Comparison of ENCODE assay signal across 7 mouse cellular contexts in genomic region chr16:38346529-38347325, GRCm38 (mm10). TPM values are rescaled to one million over a fixed set of nuclear protein-coding genes. Genes with fewer than 3 reads are reported as not detected.
A peak's percentile ranks its signal among the peaks of the same experiment; 100 is the strongest.
DNase-seq lines count a peak whose midpoint lies in the region; ATAC-seq lines count a peak whose summit lies in the region.

TSS of gene Cox17 (plus strand) at chr16:38346991.
TSS of gene Gm21987 (plus strand) at chr16:38347040.

- ATAC-seq in embryonic facial prominence, embryonic 11.5 days (replicated peaks; ENCODE audit: insufficient number of reproducible peaks, low FRiP score, low TSS enrichment, low read depth): peak; percentile 94
- peak; percentile 96 for ATAC-seq in granulocyte monocyte progenitor cell, adult 5-6 weeks (replicated peaks; ENCODE audit: poor library complexity, severe bottlenecking)
- peak; percentile 98 for ATAC-seq in midbrain, embryonic 13.5 days

- no peaks in the 10 kb centered on the region; the same call in 1 of the 2 replicates for H3K36me3 ChIP-seq in embryonic facial prominence, embryonic 11.5 days (replicated peaks; ENCODE audit: control insufficient read depth, insufficient read depth, low read depth, low read length)
- peaks cover 26% of the 10 kb centered on the region for H3K36me3 ChIP-seq in limb, embryonic 10.5 days
- peaks cover 18% of the 10 kb centered on the region for H3K36me3 ChIP-seq in midbrain, embryonic 13.5 days

- no peaks in the 10 kb centered on the region for H3K27me3 ChIP-seq in embryonic facial prominence, embryonic 11.5 days (ENCODE audit: control insufficient read depth, insufficient read depth, low read length)
- no peaks in the 10 kb centered on the region for H3K27me3 ChIP-seq in limb, embryonic 10.5 days (ENCODE audit: low read depth, poor library complexity, severe bottlenecking)
- no peaks in the 10 kb centered on the region for H3K27me3 ChIP-seq in midbrain, embryonic 13.5 days

- 0 out of 2 replicates have a peak, but pooled peaks cover 2% of the 10 kb centered on the region for H3K4me1 ChIP-seq in embryonic facial prominence, embryonic 11.5 days (ENCODE audit: control insufficient read depth, insufficient read depth, low read length)
- peaks cover 17% of the 10 kb centered on the region for H3K4me1 ChIP-seq in limb, embryonic 10.5 days
- peaks cover 14% of the 10 kb centered on the region for H3K4me1 ChIP-seq in midbrain, embryonic 13.5 days (replicated peaks)

- peak within 1 kb of the TSS; percentile 41 for H3K4me2 ChIP-seq in embryonic facial prominence, embryonic 11.5 days (ENCODE audit: low read depth, low read length)
- H3K4me2 ChIP-seq in midbrain, embryonic 13.5 days (replicated peaks): peak within 1 kb of the TSS; percentile 78

- peak within 1 kb of the TSS; percentile 66 for H3K4me3 ChIP-seq in embryonic facial prominence, embryonic 11.5 days (ENCODE audit: low read depth, low read length)
- H3K4me3 ChIP-seq in limb, embryonic 10.5 days: peak within 1 kb of the TSS; percentile 93
- H3K4me3 ChIP-seq in midbrain, embryonic 13.5 days (replicated peaks): peak within 1 kb of the TSS; percentile 93

- WGBS in embryonic facial prominence, embryonic 11.5 days: 3% methylated on average over 35 of the region's 35 CpGs
- WGBS in limb, embryonic 10.5 days: 2% methylated on average over 35 of the region's 35 CpGs
- 3% methylated on average over 35 of the region's 35 CpGs for WGBS in midbrain, embryonic 13.5 days

- peak within 1 kb of the TSS; percentile 23 for H3K27ac ChIP-seq in embryonic facial prominence, embryonic 11.5 days (replicated peaks; ENCODE audit: low read depth, low read length)
- peak within 1 kb of the TSS; percentile 92 for H3K27ac ChIP-seq in limb, embryonic 10.5 days
- H3K27ac ChIP-seq in midbrain, embryonic 13.5 days: peak within 1 kb of the TSS; percentile 84

- peak; percentile 96 for DNase-seq in adrenal gland, postnatal 14 days
- DNase-seq in embryonic facial prominence, embryonic 11.5 days (ENCODE audit: low spot score): peak; percentile 96
- peak; percentile 96 for DNase-seq in kidney, adult 11 months
- DNase-seq in limb, embryonic 10.5 days (ENCODE audit: low spot score): peak; percentile 91
- peak; percentile 84 for DNase-seq in spleen, adult 12 weeks (ENCODE audit: low spot score)

- H3K9ac ChIP-seq in embryonic facial prominence, embryonic 11.5 days (replicated peaks; ENCODE audit: low read length): peak within 1 kb of the TSS; percentile 75
- peak within 1 kb of the TSS; percentile 90 for H3K9ac ChIP-seq in midbrain, embryonic 13.5 days (replicated peaks)

- no peaks in the 10 kb centered on the region for H3K9me3 ChIP-seq in embryonic facial prominence, embryonic 11.5 days (replicated peaks; ENCODE audit: control insufficient read depth, low read length)
- H3K9me3 ChIP-seq in limb, embryonic 10.5 days (replicated peaks): no peaks in the 10 kb centered on the region
- H3K9me3 ChIP-seq in midbrain, embryonic 13.5 days: no peaks in the 10 kb centered on the region

RNA-seq across cellular contexts. Expression of gene Cox17, which starts in this region (rescaled TPM):
- 474 and 521 TPM in 2 replicates for total RNA-seq in adrenal gland, postnatal 14 days (2021)
- 107 and 108 TPM in 2 replicates for polyA plus RNA-seq in embryonic facial prominence, embryonic 11.5 days (2014; fragmentation: Nextera tagmentation; extraction: Ambion mirVana)
- 124 and 168 TPM in 2 replicates for total RNA-seq in granulocyte monocyte progenitor cell, adult 5-6 weeks (2014; fragmentation: Nextera tagmentation)
- total RNA-seq in granulocyte monocyte progenitor cell, adult 5-6 weeks (2017): 185 and 260 TPM in 2 replicates
- polyA plus RNA-seq in limb, embryonic 10.5 days (2016; fragmentation: Nextera tagmentation; extraction: Ambion mirVana): 119 and 132 TPM in 2 replicates
- 105 and 108 TPM in 2 replicates for polyA plus RNA-seq in midbrain, embryonic 13.5 days (2015; fragmentation: Nextera tagmentation; extraction: Ambion mirVana)

RNA-seq across cellular contexts. Expression of gene Gm21987, which starts in this region (rescaled TPM):
- not detected in 2 replicates for total RNA-seq in adrenal gland, postnatal 14 days (2021)
- polyA plus RNA-seq in embryonic facial prominence, embryonic 11.5 days (2014; fragmentation: Nextera tagmentation; extraction: Ambion mirVana): 0.69 TPM in 1 of 2 replicates, not detected in the other
- total RNA-seq in granulocyte monocyte progenitor cell, adult 5-6 weeks (2014; fragmentation: Nextera tagmentation): not detected in 2 replicates
- not detected in 2 replicates for total RNA-seq in granulocyte monocyte progenitor cell, adult 5-6 weeks (2017)
- polyA plus RNA-seq in limb, embryonic 10.5 days (2016; fragmentation: Nextera tagmentation; extraction: Ambion mirVana): not detected in 2 replicates
- not detected in 2 replicates for polyA plus RNA-seq in midbrain, embryonic 13.5 days (2015; fragmentation: Nextera tagmentation; extraction: Ambion mirVana)

Comparison
In these comparisons a context has a peak if more than half of its experiments do, and no peak if none do; other contexts are left out.
1. Peak in every context shown above with its lines: DNase-seq, ATAC-seq, H3K4me3 ChIP-seq and H3K27ac ChIP-seq.
2. H3K27ac ChIP-seq: peak in every context shown above with its lines; median percentile 92 in limb, embryonic 10.5 days; 84 in midbrain, embryonic 13.5 days; 23 in embryonic facial prominence, embryonic 11.5 days.